Mouse (Mus musculus) cerebellum, postnatal 25 days (tissue): ENCODE results near the gene Tex47.

Experiments
- DNase-seq, 2 experiments: peaks; one replicate each; pipeline ENCODE4 v3.0.0; 2021; ENCODE audit warnings: mixed read lengths in 2 of 2

Tex47 gene

GRCm38 (mm10) chr5:7303819-7304218, at the start of gene Tex47:
Tex47 (plus strand) TSS chr5:7304119.
- no peak for DNase-seq

GRCm38 (mm10) chr5:7276659-7277455, 27.1 kb upstream of the Tex47 start:
- peak in 1 of 2 experiments; percentile 11 for DNase-seq

- DNase-seq: no peak
These were observed 19.6 kb upstream of the Tex47 start for GRCm38 (mm10) chr5:7284336-7284735.

- no peak for DNase-seq
These were observed 950 bp upstream of the Tex47 start for GRCm38 (mm10) chr5:7302969-7303368.

- no peak for DNase-seq
These were observed 21.7 kb downstream of the Tex47 start for GRCm38 (mm10) chr5:7325594-7325993.

GRCm38 (mm10) chr5:7344145-7345010, 40.5 kb downstream of the Tex47 start, which contains the start of gene Zfp804b:
Zfp804b (minus strand) TSS chr5:7344756.
- peak; percentile 29 to 50 for DNase-seq

- DNase-seq: no peak
These were observed 41.1 kb downstream of the Tex47 start for GRCm38 (mm10) chr5:7345011-7345389.
